Mouse (Mus musculus) cerebellum, adult 11 months (tissue): ENCODE measurements at regions not wholly inside any gene's neighbourhood (a gene's known extent, or its start where the extent isn't known, plus 50 kb on each side); places are given as distances from the start of the nearest gene placed in this dataset.

ENCODE experiments used
- DNase-seq: peaks from one replicate; pipeline ENCODE4 v3.0.0; 2022

DNA sequence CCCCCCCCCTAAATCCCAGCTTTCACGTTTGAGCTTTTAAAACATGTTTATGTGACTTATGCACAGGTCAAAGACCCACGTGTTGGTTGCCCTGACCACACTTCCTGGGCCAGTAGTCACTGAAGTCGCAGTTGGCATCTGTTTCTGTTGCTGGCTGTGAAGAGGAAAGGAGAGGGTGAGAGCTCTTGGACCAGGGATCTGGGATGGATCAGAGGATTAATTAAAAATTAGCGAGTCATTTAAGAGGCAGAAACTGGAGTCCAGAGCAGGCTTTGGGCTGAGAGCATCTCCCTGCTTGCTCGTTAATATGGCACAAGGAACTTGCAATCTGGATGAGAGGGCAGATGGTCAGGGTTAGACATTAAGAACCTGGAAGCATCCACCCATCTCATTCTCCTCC is 59.1 kb upstream of the Syt6 start:
- DNase-seq, result no peak

DNA sequence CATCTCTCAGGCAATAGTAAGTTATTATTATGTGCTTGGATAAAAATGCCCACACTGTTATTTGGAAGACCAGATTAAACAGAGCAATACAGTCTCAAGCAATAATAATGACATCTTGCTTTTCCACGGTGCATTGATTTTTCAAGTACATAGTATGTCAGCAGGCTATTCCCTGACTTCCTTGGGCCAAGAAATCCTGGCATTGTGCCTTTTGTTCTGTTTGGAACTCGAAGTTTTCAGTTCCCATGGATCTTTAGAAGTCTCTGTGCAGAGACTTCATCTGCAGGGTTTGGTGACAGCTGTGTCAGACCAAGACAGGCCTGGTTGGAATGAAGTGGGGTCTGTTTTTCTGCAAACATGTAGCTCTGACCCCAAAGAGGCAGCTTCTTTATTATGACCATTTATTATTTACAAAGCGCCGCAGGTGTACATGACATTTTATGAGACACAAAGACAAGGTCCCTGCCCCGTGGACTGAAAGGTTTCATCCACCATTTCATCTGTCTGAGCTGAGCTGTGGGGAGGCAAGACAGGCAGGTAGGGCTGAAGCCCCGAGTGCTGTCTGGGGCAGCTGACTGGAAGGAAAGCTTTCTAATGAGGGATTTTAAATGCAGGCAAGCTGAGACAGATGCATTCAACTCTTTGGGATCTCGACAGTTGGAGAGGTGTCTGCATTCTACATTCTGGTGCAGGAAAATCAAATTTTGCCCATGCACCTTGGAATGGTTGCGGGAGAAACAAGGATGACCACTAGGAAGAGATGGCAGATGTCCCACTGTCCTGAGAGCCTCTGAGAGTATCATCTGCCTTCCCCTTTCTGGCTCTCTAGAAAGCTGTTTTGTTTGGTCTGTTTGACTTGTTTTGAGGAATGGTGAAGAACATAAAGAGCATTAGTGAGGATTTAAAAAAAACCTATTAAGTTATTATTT is 57.4 kb upstream of the Syt6 start:
- no peak for DNase-seq

- DNase-seq, result peak; percentile 40
Measured at GRCm38 (mm10) chr3:103518624-103519023, 56.4 kb upstream of the Syt6 start.
